Mouse (Mus musculus): ENCODE measurements around the gene Krt86.

DNA sequence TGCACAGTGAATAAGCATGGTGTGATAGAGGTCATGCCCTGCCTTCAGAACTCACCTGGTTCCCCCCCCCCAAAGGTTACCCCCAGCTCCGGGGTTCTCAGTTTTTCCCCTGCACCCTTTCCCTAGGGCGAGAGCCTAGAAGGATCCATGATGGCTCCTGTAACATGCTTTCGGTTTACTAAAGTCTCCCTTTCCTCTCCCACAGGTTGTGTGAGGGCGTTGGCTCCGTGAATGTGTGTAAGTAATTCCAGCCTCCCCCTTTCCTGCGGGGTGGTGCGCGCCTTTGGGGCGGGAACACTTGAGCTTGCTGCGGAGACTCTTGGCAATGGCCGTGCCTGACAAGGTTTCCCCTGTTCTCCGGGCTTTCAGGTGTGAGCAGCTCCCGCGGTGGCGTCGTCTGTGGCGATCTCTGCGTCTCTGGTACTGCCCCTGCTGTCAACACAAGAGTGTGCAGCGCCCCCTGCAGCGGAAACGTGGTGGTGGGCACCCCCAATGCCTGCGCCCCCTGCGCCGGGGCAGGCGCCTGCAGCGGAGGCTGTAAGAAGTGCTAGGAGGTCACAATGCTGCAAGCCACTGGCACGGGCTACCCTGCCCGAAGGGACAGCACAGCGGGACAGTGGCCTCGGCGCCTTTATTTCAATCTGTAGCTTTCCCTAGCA, 5.9 kb downstream of the Krt86 start:
- TF ChIP-seq CTCF (IDR thresholded peaks at IDR 0.05; ENCODE audit: low read depth, low read length): no peak
- no peak for TF ChIP-seq POLR2A (IDR thresholded peaks at IDR 0.05; ENCODE audit: borderline replicate concordance, low read depth, low read length)
